Mouse (Mus musculus) right cerebral cortex, adult 18-20 months (tissue): ENCODE data around the gene Polr1d.
A peak's percentile ranks its signal among the peaks of the same experiment; 100 is the strongest.

ENCODE experiments used
- DNase-seq: peaks from one replicate; pipeline ENCODE4 v3.0.0; 2022; ENCODE audit warnings: mixed read lengths

The Polr1d gene

GRCm38 (mm10) chr5:147076799-147077165, at the start of gene Polr1d:
Polr1d (plus strand) TSS chr5:147077050.
- DNase-seq = no peak

GRCm38 (mm10) chr5:147031281-147031680, 45.6 kb upstream of the Polr1d start:
- DNase-seq = no peak

- DNase-seq = no peak
These were observed 43.7 kb upstream of the Polr1d start for GRCm38 (mm10) chr5:147033155-147033554.

- no peak for DNase-seq
These were observed 42.6 kb upstream of the Polr1d start for GRCm38 (mm10) chr5:147034283-147034682.

GRCm38 (mm10) chr5:147035301-147035700, 41.5 kb upstream of the Polr1d start:
- DNase-seq = no peak

GRCm38 (mm10) chr5:147036028-147036427, 40.8 kb upstream of the Polr1d start:
- DNase-seq = no peak

GRCm38 (mm10) chr5:147036661-147037060, 40.2 kb upstream of the Polr1d start:
- no peak for DNase-seq

- DNase-seq = no peak
These were observed 39.2 kb upstream of the Polr1d start for GRCm38 (mm10) chr5:147037601-147038000.

- no peak for DNase-seq
These were observed 37.5 kb upstream of the Polr1d start for GRCm38 (mm10) chr5:147039394-147039793.

GRCm38 (mm10) chr5:147041965-147042937, 34.6 kb upstream of the Polr1d start:
- no peak for DNase-seq

GRCm38 (mm10) chr5:147043240-147043844, 33.5 kb upstream of the Polr1d start:
- DNase-seq = peak; percentile 30

GRCm38 (mm10) chr5:147045311-147045710, 31.5 kb upstream of the Polr1d start:
- no peak for DNase-seq

- DNase-seq = no peak
These were observed 30.9 kb upstream of the Polr1d start for GRCm38 (mm10) chr5:147045929-147046328.

GRCm38 (mm10) chr5:147049544-147050209, 27.2 kb upstream of the Polr1d start:
- DNase-seq = no peak

GRCm38 (mm10) chr5:147050816-147051499, 25.9 kb upstream of the Polr1d start:
- no peak for DNase-seq

GRCm38 (mm10) chr5:147051500-147052308, 25.1 kb upstream of the Polr1d start:
- DNase-seq = no peak

- no peak for DNase-seq
These were observed 24.6 kb upstream of the Polr1d start for GRCm38 (mm10) chr5:147052309-147052558.

GRCm38 (mm10) chr5:147053071-147053470, 23.8 kb upstream of the Polr1d start:
- no peak for DNase-seq

- DNase-seq = no peak
These were observed 23.4 kb upstream of the Polr1d start for GRCm38 (mm10) chr5:147053481-147053880.

GRCm38 (mm10) chr5:147054328-147054727, 22.5 kb upstream of the Polr1d start:
- no peak for DNase-seq

- DNase-seq = no peak
These were observed 22.0 kb upstream of the Polr1d start for GRCm38 (mm10) chr5:147054747-147055270.
